Mouse (Mus musculus) G1E (cell line): ENCODE data around the gene Cd300ld4. TPM values are rescaled to one million over a fixed set of nuclear protein-coding genes. Genes with fewer than 3 reads are reported as not detected.
"Not testable (repeated sequence)": the region's sequence is repeated elsewhere in the genome, so short reads cannot be mapped to it uniquely, and the experiment has no call there.

Source experiments
- ATAC-seq: 2 replicates; pipeline ENCODE4 v1.8.0; 2016; ENCODE audit warnings: mild to moderate bottlenecking; ENCODE audit not compliant: insufficient number of reproducible peaks, poor library complexity, low FRiP score, severe bottlenecking; ENCODE audit errors: extremely low read depth
- DNase-seq: peaks from one replicate; pipeline ENCODE4 v3.0.0; 2012; ENCODE audit warnings: low spot score
- H3K27me3 ChIP-seq: 2 replicates; pipeline ENCODE4 v1.6.1; 2012; ENCODE audit warnings: mild to moderate bottlenecking, low read length, inconsistent platforms; ENCODE audit not compliant: insufficient read depth
- H3K36me3 ChIP-seq: replicated peaks from 2 replicates; pipeline ENCODE3; 2012; ENCODE audit warnings: mild to moderate bottlenecking, inconsistent platforms
- H3K4me1 ChIP-seq: 2 replicates; pipeline ENCODE4 v1.6.1; 2012; ENCODE audit warnings: low read depth, low read length, inconsistent platforms, mixed read lengths; ENCODE audit not compliant: insufficient read depth
- H3K4me3 ChIP-seq: 2 replicates; pipeline ENCODE4 v1.5.1; 2012; ENCODE audit warnings: low read depth, mild to moderate bottlenecking, inconsistent platforms, low read length, moderate library complexity, mixed read lengths
- H3K9me3 ChIP-seq: replicated peaks from 2 replicates; pipeline ENCODE4 v1.6.1; 2012; ENCODE audit warnings: inconsistent platforms
- CTCF ChIP-seq: IDR thresholded peaks from 2 replicates; pipeline ENCODE4 v1.5.1; 2012; ENCODE audit warnings: low read depth, low read length, inconsistent platforms, mixed read lengths
- GATA1 ChIP-seq: IDR thresholded peaks from 2 replicates; pipeline ENCODE4 v1.6.1; 2012; ENCODE audit warnings: borderline replicate concordance, low read length, inconsistent platforms, mixed read lengths
- GATA2 ChIP-seq: IDR thresholded peaks from 2 replicates; pipeline ENCODE4 v1.6.1; 2012; ENCODE audit warnings: low read depth, low read length, inconsistent platforms, borderline replicate concordance
- POLR2AphosphoS5 ChIP-seq: IDR thresholded peaks from 2 replicates; pipeline ENCODE4 v1.6.1; 2012; ENCODE audit warnings: low read depth, low read length, inconsistent platforms; ENCODE audit not compliant: insufficient replicate concordance
- TAL1 ChIP-seq: conservative IDR thresholded peaks from 2 replicates; pipeline ENCODE4 v1.6.1; 2012; ENCODE audit warnings: low read depth, low read length, inconsistent platforms, mixed read lengths
- polyA plus RNA-seq: library from polyadenylated mRNA; stranded (reverse); fragments of >175 nt; gene quantifications from 2 replicates; pipeline ENCODE4 v1.2.3, GENCODE M21; 2012
- total RNA-seq, 2 experiments: library from RNA; stranded (forward) in 1 of 2; stranded (reverse) in 1 of 2; fragments of 200-1000 nt in 1 of 2; fragments of >200 nt in 1 of 2; fragmentation: Nextera tagmentation in 1 of 2; gene quantifications; 2 replicates each; pipeline ENCODE4 v1.2.3; 2014 to 2017

Cd300ld4 gene
- total and polyA plus RNA-seq, 3 experiments = not detected

DNA sequence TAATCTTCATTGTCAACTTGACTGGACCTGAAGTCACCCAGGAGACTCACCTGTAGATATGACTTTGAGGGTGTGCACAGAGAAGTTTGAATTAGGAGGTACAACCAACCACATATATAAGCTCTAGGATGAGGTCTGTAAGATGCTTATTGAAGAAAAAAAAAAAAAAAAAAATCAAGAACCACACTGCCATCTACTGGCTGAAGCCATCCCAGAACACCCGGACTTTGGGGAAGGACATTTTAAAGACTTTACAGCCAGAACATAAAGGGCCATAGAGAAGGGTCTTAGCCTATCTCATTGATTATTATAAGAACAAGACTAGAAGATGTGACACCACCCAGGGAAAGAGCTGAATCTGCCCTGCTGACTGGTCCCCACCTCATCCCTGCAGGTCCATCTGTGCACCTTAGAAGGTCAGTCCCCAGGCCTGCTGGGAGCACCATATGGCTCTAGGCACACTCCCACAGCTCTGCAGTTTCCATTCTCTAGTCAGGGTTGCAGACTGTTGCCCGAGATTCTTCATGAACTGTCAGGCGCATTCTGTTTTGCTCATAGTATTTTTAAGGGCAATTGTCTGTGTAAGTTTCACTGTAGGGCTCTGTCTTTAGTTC, 22.6 kb upstream of the Cd300ld4 start:
- ATAC-seq (no peak), DNase-seq (no peak)
- H3K9me3 ChIP-seq = peaks cover 18% of the 10 kb centered on the region
- no peak overlapping the region for H3K4me3 ChIP-seq
- no peaks in the 10 kb centered on the region for H3K27me3 ChIP-seq
- H3K36me3 ChIP-seq = no peaks in the 10 kb centered on the region
- TF ChIP-seq CTCF (no peak), POLR2AphosphoS5 (no peak), GATA1 (no peak), GATA2 (no peak), TAL1 (no peak)
- H3K4me1 ChIP-seq = no peaks in the 10 kb centered on the region

DNA sequence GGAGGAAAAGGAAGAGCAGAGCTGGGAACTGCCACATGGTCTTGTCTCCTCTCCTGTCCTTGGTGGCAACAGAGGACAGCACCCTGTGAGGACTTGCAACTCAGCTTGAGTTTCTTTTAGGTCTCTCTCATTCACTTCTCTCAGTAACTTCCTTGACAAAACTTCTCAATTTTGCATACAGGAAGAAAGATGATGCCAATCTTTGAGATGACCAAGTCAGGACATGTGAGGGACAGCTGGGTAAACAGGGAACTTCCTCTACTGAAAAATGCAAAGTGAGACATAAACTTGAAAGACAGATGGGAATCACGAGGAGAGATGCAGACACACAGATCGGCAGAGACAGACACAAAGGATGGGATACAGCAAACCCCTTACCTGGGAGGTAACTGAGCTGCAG, 21.4 kb upstream of the Cd300ld4 start, which contains the start of gene Cd300ld3:
TSS of gene Cd300ld3 (minus strand) at position 151 of the 400 bp plus-strand sequence.
- Histone ChIP-seq H3K36me3 (no peaks in the 10 kb centered on the region), H3K4me1 (no peaks in the 10 kb centered on the region), H3K4me3 (no peak within 1 kb of the TSS), H3K27me3 (no peaks in the 10 kb centered on the region), H3K9me3 (peaks cover 14% of the 10 kb centered on the region)
- no peak for DNase-seq
- TF ChIP-seq TAL1 = no peak
- no peak for TF ChIP-seq GATA1
- TF ChIP-seq POLR2AphosphoS5 = no peak
- no peak for ATAC-seq

DNA sequence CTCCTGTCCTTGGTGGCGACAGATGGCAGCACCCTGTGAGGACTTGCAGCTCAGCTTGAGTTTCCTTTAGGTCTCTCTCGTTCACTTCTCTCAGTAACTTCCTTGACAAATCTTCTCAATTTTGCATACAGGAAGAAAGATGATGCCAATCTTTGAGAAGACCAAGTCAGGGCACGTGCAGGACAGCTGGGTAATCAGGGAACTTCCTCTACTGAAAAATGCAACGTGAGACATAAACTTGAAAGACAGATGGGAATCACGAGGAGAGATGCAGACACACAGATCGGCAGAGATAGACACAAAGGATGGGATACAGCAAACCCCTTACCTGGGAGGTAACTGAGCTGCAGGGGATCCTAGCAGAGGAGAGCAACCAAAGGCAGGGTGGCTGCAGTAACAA, 10.9 kb upstream of the Cd300ld4 start, which contains the start of gene Cd300ld5:
TSS of gene Cd300ld5 (minus strand) at position 101 of the 400 bp plus-strand sequence.
- not testable (repeated sequence) for ATAC-seq, H3K4me3 ChIP-seq, H3K9me3 ChIP-seq, H3K4me1 ChIP-seq, H3K36me3 ChIP-seq, H3K27me3 ChIP-seq, DNase-seq

DNA sequence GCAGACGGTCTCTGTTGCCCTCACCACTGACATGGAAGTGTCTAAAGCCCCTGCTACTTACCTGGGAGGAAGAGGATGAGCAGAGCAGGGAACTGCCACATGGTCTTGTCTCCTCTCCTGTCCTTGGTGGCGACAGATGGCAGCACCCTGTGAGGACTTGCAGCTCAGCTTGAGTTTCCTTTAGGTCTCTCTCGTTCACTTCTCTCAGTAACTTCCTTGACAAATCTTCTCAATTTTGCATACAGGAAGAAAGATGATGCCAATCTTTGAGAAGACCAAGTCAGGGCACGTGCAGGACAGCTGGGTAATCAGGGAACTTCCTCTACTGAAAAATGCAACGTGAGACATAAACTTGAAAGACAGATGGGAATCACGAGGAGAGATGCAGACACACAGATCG, 10.7 kb downstream of the Cd300ld4 start, which contains the start of gene Cd300ld2:
TSS of gene Cd300ld2 (minus strand) at position 101 of the 400 bp plus-strand sequence.
- DNase-seq, H3K27me3 ChIP-seq, ATAC-seq, H3K4me1 ChIP-seq, H3K36me3 ChIP-seq, H3K9me3 ChIP-seq, H3K4me3 ChIP-seq: not testable (repeated sequence)

DNA sequence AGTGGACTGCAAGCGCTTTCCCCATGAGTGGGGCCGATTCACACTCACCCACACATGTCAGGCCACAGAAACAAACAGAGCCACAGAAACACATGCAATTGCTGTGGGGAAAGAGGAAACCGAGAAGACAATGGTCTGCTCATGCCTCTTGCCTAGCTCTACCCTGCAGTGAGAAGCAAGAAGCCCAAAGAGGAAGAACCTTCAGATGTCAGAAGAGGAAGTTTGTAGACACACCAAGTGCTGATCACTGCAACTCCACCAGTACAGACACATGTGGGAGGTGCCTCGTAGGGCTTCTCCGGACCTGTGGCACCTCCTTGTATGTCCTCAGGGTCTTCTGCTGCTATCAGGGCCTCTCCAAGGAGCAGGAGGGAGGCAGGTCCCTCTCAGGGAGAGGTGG, 22.7 kb downstream of the Cd300ld4 start:
- no peak overlapping the region for H3K4me3 ChIP-seq
- ATAC-seq = no peak
- no peak for DNase-seq

DNA sequence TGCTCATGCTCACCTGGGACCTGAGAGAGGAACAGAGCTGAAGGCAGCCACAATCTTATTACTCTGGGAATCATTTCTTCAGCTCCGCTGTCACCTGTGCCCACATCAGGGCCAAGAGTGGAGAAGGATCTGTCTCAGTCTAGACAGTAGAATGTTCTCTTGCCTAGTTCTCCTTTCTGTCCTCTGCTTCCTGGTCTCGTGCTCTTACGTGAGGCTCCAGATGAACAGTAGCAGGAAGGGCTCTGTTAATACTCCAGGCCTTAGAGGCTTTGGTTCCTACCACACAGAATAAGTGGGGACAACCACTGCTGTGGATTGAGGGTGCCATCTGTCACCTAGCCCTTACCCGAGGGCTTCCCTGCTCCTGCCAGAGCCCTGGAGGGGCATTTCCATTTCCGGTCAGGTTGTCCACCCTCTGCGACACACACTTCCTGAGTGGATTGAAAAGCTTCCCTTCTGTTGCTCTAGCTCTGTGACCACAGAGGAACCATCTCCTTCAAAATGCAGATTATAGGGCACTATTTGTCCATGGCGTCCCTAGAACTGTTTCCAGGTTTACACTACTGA, 25.3 kb downstream of the Cd300ld4 start, which contains the start of gene Cd300c2:
TSS of gene Cd300c2 (minus strand) at position 407 of the 567 bp plus-strand sequence.
- H3K4me1 ChIP-seq = no peaks in the 10 kb centered on the region
- ATAC-seq = no peak
- no peaks in the 10 kb centered on the region for H3K27me3 ChIP-seq
- no peaks in the 10 kb centered on the region for H3K36me3 ChIP-seq
- TF ChIP-seq TAL1 (no peak), GATA1 (no peak), GATA2 (no peak), POLR2AphosphoS5 (no peak), CTCF (no peak)
- H3K4me3 ChIP-seq = no peak within 1 kb of the TSS
- DNase-seq = no peak
- peaks cover 12% of the 10 kb centered on the region for H3K9me3 ChIP-seq

More for the DNA sequence above, 22.7 kb downstream of the Cd300ld4 start:
- H3K36me3 ChIP-seq = no peaks in the 10 kb centered on the region
- H3K27me3 ChIP-seq = no peaks in the 10 kb centered on the region
- H3K9me3 ChIP-seq = peaks cover 8% of the 10 kb centered on the region
- TF ChIP-seq POLR2AphosphoS5 = no peak
- no peak for TF ChIP-seq GATA2
- no peak for TF ChIP-seq CTCF
- no peak for TF ChIP-seq GATA1
- TF ChIP-seq TAL1 = no peak
- H3K4me1 ChIP-seq = no peaks in the 10 kb centered on the region

DNA sequence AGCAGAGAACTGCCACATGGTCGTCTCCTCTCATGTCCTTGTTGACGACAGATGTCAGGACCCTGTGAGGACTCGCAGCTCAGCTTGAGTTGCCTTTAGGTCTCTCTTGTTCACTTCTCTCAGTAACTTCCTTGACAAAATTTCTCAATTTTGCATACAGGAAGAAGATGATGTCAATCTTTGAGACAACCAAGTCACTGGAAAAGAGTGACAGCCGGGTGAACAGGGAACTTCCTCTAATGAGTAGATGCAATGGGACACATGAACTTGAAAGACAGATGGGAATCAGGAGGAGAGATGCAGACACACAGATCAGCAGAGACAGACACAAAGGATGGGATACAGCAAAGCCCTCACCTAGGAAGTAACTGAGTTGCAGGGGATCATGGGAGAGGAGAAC, 37.0 kb downstream of the Cd300ld4 start, which contains the start of gene Cd300ld:
TSS of gene Cd300ld (minus strand) at position 130 of the 400 bp plus-strand sequence.
- Histone ChIP-seq H3K4me1 (no peaks in the 10 kb centered on the region), H3K36me3 (no peaks in the 10 kb centered on the region), H3K9me3 (peaks cover 5% of the 10 kb centered on the region; the same call in 1 of the 2 replicates), H3K4me3 (no peak within 1 kb of the TSS), H3K27me3 (no peaks in the 10 kb centered on the region)
- DNase-seq (no peak), ATAC-seq (no peak)
- TF ChIP-seq POLR2AphosphoS5 (no peak), TAL1 (no peak), GATA2 (no peak), GATA1 (no peak), CTCF (no peak)
